Mouse (Mus musculus) lung, postnatal 0 days (tissue): Measurements from ENCODE around the gene Ap2b1. TPM values are rescaled to one million over a fixed set of nuclear protein-coding genes. Genes with fewer than 3 reads are reported as not detected.

Experiments
- ATAC-seq: fragments of 200-750 bp; cut with Nextera tagmentation; 2 replicates; pipeline ENCODE4 v1.8.0; 2017; ENCODE audit warnings: moderate library complexity
- DNase-seq: peaks from one replicate; pipeline ENCODE4 v3.0.0-alpha.2; 2016; ENCODE audit warnings: low spot score
- H3K27ac ChIP-seq: fragments of 300-500 bp; sonication (generic); 2 replicates; pipeline ENCODE4 v1.5.1; 2014; ENCODE audit warnings: antibody characterized with exemption, mild to moderate bottlenecking, low read length, mixed read lengths
- H3K27me3 ChIP-seq: fragments of 300-500 bp; sonication (generic); replicated peaks from 2 replicates; pipeline ENCODE4 v1.6.1; 2014; ENCODE audit warnings: low read length, mixed read lengths; ENCODE audit not compliant: insufficient read depth
- H3K36me3 ChIP-seq: fragments of 300-500 bp; sonication (generic); 2 replicates; pipeline ENCODE4 v1.6.1; 2014; ENCODE audit warnings: low read length, mixed read lengths; ENCODE audit not compliant: insufficient read depth
- H3K4me1 ChIP-seq: fragments of 300-500 bp; sonication (generic); 2 replicates; pipeline ENCODE4 v1.6.1; 2014; ENCODE audit warnings: antibody characterized with exemption, low read depth, low read length, mixed read lengths; ENCODE audit not compliant: insufficient read depth
- H3K4me2 ChIP-seq: fragments of 300-500 bp; sonication (generic); replicated peaks from 2 replicates; pipeline ENCODE4 v1.6.1; 2014; ENCODE audit warnings: low read depth, mild to moderate bottlenecking, low read length, moderate library complexity, mixed read lengths
- H3K4me3 ChIP-seq: fragments of 300-500 bp; sonication (generic); 2 replicates; pipeline ENCODE4 v1.5.1; 2014; ENCODE audit warnings: low read depth, low read length
- H3K9ac ChIP-seq: fragments of 300-500 bp; sonication (generic); replicated peaks from 2 replicates; pipeline ENCODE4 v1.6.1; 2014; ENCODE audit warnings: low read depth, mild to moderate bottlenecking
- H3K9me3 ChIP-seq: fragments of 300-500 bp; sonication (generic); 2 replicates; pipeline ENCODE4 v1.6.1; 2016; ENCODE audit warnings: low read length, mixed read lengths
- CTCF ChIP-seq: IDR thresholded peaks from 2 replicates; pipeline ENCODE4 v1.5.1; 2016; ENCODE audit warnings: antibody characterized with exemption, mild to moderate bottlenecking
- EP300 ChIP-seq: IDR thresholded peaks from 2 replicates; pipeline ENCODE4 v1.6.1; 2016; ENCODE audit warnings: antibody characterized with exemption, mild to moderate bottlenecking, control low read depth
- WGBS: fragments of 180-500 bp; shearing (Covaris S2); extraction: QIAGEN DNeasy Blood & Tissue Kit; methylation state at CpG from one replicate; pipeline ENCODE4 v1.1.7; 2014; 5-methylcytosine and 5-hydroxymethylcytosine counted together
- polyA plus RNA-seq: library from polyadenylated mRNA; unstranded; fragments of >200 nt; fragmentation: Nextera tagmentation; extraction: Ambion mirVana; gene quantifications from 2 replicates; pipeline ENCODE4 v1.2.1, GENCODE M21; 2015

Ap2b1 gene
- polyA plus RNA-seq, 1 experiment from 2014 or later = 26.5 TPM

- TF ChIP-seq EP300 (no peak), CTCF (no peak)
- Histone ChIP-seq H3K4me2 (peak overlapping the region; percentile 99), H3K9ac (no peak overlapping the region), H3K27me3 (no peaks in the 10 kb centered on the region), H3K4me1 (peaks cover 4% of the 10 kb centered on the region; the same call in 1 of the 2 replicates), H3K4me3 (peak overlapping the region; percentile 59), H3K27ac (no peak overlapping the region), H3K9me3 (no peaks in the 10 kb centered on the region), H3K36me3 (no peaks in the 10 kb centered on the region; the same call in 1 of the 2 replicates)
- 6% methylated on average over 29 of the region's 40 CpGs for WGBS
- ATAC-seq = peak; percentile 40; the same call in 1 of the 2 replicates
- DNase-seq = no peak
Measured at GRCm38 (mm10) chr11:83409792-83410291, 111.0 kb downstream of the Ap2b1 start.

- Histone ChIP-seq H3K27me3 (no peaks in the 10 kb centered on the region), H3K4me3 (no peak overlapping the region), H3K36me3 (no peaks in the 10 kb centered on the region), H3K9me3 (no peaks in the 10 kb centered on the region), H3K9ac (no peak overlapping the region), H3K27ac (no peak overlapping the region), H3K4me2 (no peak overlapping the region), H3K4me1 (peaks cover 4% of the 10 kb centered on the region; the same call in 1 of the 2 replicates)
- 62% methylated on average over 6 of the region's 6 CpGs for WGBS
- ATAC-seq (no peak), DNase-seq (no peak)
- TF ChIP-seq CTCF = no peak
- TF ChIP-seq EP300 = no peak
Measured at GRCm38 (mm10) chr11:83410510-83410909, 111.7 kb downstream of the Ap2b1 start.

- ATAC-seq (peak; percentile 57; the same call in 1 of the 2 replicates), DNase-seq (peak; percentile 69)
- Histone ChIP-seq H3K4me3 (no peak overlapping the region), H3K4me2 (no peak overlapping the region), H3K27me3 (peaks cover 11% of the 10 kb centered on the region; the same call in 1 of the 2 replicates), H3K9me3 (no peaks in the 10 kb centered on the region), H3K9ac (no peak overlapping the region), H3K27ac (no peak overlapping the region), H3K36me3 (no peaks in the 10 kb centered on the region), H3K4me1 (no peaks in the 10 kb centered on the region)
- WGBS = 5% methylated on average over 5 of the region's 5 CpGs
- TF ChIP-seq CTCF = no peak
- TF ChIP-seq EP300 = no peak
Measured at GRCm38 (mm10) chr11:83417080-83417479, 118.3 kb downstream of the Ap2b1 start.

- H3K9me3 ChIP-seq = no peaks in the 10 kb centered on the region
- H3K27me3 ChIP-seq = peaks cover 11% of the 10 kb centered on the region; the same call in 1 of the 2 replicates
- DNase-seq (no peak), ATAC-seq (no peak)
- H3K27ac ChIP-seq = no peak overlapping the region
- H3K9ac ChIP-seq = no peak overlapping the region
- no peak overlapping the region for H3K4me3 ChIP-seq
- no peak for TF ChIP-seq EP300
- TF ChIP-seq CTCF = no peak
- H3K4me2 ChIP-seq = no peak overlapping the region
- H3K4me1 ChIP-seq = no peaks in the 10 kb centered on the region
- 70% methylated on average over 7 of the region's 7 CpGs for WGBS
- no peaks in the 10 kb centered on the region for H3K36me3 ChIP-seq
Measured at GRCm38 (mm10) chr11:83417708-83418107, 118.9 kb downstream of the Ap2b1 start.

- peak; percentile 45 for DNase-seq
- whole genome bisulfite sequencing = 5% methylated on average over 38 of the region's 38 CpGs
- Histone ChIP-seq H3K36me3 (no peaks in the 10 kb centered on the region), H3K4me3 (no peak overlapping the region), H3K27me3 (peaks cover 11% of the 10 kb centered on the region; the same call in 1 of the 2 replicates), H3K4me2 (no peak overlapping the region), H3K27ac (no peak overlapping the region), H3K4me1 (no peaks in the 10 kb centered on the region), H3K9ac (no peak overlapping the region), H3K9me3 (no peaks in the 10 kb centered on the region)
- ATAC-seq = peak; percentile 73
- TF ChIP-seq CTCF (peak; percentile 36), EP300 (no peak)
Measured at GRCm38 (mm10) chr11:83418566-83418965, 119.7 kb downstream of the Ap2b1 start.

GRCm38 (mm10) chr11:83420338-83420737, 121.5 kb downstream of the Ap2b1 start:
- TF ChIP-seq CTCF = peak; percentile 27
- TF ChIP-seq EP300 = no peak
- DNase-seq (no peak), ATAC-seq (no peak)
- WGBS = 43% methylated on average over 4 of the region's 4 CpGs
- no peak overlapping the region for H3K4me3 ChIP-seq
- no peaks in the 10 kb centered on the region for H3K9me3 ChIP-seq
- H3K36me3 ChIP-seq = no peaks in the 10 kb centered on the region
- peaks cover 11% of the 10 kb centered on the region; the same call in 1 of the 2 replicates for H3K27me3 ChIP-seq
- no peak overlapping the region for H3K9ac ChIP-seq
- H3K27ac ChIP-seq = no peak overlapping the region
- H3K4me2 ChIP-seq = no peak overlapping the region
- H3K4me1 ChIP-seq = no peaks in the 10 kb centered on the region
